Mouse (Mus musculus): ENCODE results near the gene Vps29. TPM values are rescaled to one million over a fixed set of nuclear protein-coding genes. Genes with fewer than 3 reads are reported as not detected.

The Vps29 gene
- 90.4 and 104 TPM in 2 replicates for polyA plus RNA-seq (2012; rRNA removed; ENCODE audit: low replicate concordance)

DNA sequence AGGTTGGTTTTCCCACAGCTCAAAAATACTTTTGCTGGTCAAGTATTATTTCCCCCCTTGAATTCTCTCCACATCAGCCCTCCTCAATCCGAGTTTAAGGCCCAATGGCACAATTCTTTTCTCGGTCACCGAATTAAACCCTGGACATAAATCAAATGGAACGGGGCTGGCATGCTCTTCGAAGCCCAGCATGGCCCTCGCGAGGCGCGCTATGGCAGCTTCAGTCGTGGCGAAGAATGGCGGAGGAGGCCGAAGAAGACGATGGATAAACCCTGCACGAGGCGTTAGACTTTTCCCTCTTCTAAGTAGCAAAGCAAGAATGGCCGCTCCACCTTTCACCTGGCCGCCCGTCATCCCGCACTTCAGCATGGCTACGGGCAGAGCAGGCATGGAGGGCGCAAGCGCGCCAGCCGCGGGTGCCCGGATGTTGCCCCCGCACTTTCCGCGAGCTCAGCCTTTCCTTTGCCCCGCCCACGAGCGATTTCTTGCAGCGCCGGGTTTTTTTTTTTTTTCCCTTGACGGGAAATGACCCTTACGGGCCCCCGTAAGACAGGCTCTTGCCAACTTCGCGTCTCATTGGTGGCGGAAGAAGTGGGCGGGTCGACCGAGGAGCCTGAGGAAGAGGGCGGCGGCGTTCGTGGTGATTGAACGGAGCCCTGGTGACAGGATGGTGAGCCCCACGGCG lies at the start of gene Vps29, which contains the start of gene Rad9b:
Gene Vps29, plus strand, starts transcription at position 563 of the 685 bp plus-strand sequence.
Gene Rad9b, minus strand, starts transcription at position 427 of the 685 bp plus-strand sequence.

DNA sequence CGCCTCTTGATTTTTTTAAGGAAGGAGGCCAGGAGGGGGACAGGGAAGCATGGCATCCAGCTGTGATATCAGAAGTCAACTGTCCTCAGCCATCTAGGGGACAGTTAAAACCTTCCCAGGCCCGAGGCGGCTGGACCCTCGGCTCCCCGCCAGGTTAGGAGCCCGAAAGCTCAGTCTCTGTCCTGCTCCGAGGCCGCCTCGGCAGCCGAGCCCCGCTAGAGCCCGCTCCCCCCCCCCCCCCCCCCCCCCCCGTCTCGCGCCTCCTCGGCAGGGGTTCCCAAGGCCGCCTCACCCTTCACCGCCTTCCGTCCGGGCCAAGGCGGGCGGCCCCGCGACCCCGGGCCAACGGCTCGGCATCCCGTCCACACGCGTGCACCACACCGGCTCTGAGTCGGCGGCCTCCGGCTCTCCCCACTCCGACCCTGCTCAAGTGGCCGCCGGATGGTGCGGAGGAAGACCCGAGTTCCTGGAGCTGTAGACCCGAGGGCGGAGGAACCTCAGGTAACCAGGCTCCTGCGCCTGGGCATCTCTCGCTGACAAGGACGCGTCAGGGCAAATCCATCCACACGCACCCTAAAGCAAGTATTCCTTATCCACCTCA lies 17.5 kb downstream of the Vps29 start, which contains the start of gene Gpn3:
Gene Gpn3, plus strand, starts transcription at position 286 of the 601 bp plus-strand sequence.

DNA sequence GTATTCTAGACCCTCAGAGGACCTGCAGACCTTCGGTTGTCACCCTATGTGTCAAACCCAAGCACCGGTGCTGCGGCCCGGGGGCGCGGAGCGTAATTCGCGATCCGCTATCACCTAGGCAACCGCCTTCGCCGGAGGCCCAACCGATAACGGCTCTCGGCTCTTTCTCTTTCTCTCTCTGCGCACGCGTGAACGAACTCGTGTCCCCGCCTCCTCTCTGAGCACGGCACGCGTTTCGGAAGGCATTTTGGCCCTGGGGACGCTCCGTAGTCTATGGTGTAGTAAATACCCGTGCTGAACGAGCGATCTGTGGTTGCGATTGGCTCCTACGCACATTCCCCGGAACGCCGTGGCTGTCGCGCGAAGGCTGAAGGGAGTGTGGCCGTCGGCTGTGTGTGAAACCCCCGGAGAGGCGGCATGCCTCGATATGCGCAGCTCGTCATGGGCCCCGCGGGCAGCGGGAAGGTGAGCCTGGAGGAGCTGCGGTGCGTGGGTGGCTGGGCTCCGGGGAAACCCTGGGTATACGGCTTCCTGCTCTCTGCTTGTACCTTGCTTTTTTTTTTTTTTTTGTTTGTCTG lies 18.1 kb downstream of the Vps29 start, which contains the start of gene Fam216a:
Gene Fam216a, minus strand, starts transcription at position 173 of the 578 bp plus-strand sequence.

DNA sequence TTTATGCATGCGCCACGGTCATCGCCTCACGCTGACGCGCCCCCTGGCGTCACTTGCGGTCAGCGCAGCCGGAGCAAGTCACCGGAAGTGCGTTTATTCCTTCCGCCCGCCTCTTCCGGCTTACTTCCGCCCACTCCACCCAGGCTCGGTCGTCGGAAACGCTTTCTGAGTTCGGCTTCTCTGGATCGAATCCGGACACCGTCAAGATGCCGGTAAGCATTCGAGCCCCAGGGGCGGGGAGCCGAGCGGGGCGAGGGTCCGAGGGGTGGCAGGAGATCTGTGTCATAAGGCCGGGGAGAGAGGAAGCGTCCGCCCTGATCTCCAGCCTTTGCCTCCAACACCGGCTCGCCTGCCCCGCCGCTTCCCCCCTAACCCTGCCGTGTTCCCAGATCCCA lies 37.6 kb downstream of the Vps29 start, which contains the start of gene Arpc3:
Gene Arpc3, plus strand, starts transcription at position 93 of the 395 bp plus-strand sequence.

Other genes starting within 250 kb of the Vps29 start
- 0.13 TPM in 1 of 2 replicates, not detected in the other for gene Ccdc63, start 213.5 kb upstream of the Vps29 start, polyA plus RNA-seq (2012; rRNA removed; ENCODE audit: low replicate concordance)
- gene Ppp1cc, start 196.1 kb upstream of the Vps29 start, polyA plus RNA-seq (2012; rRNA removed; ENCODE audit: low replicate concordance): 66.5 and 125 TPM in 2 replicates
- 28.6 and 41.8 TPM in 2 replicates for gene Hvcn1, start 147.6 kb upstream of the Vps29 start, polyA plus RNA-seq (2012; rRNA removed; ENCODE audit: low replicate concordance)
- gene Tctn1, start 89.9 kb upstream of the Vps29 start, polyA plus RNA-seq (2012; rRNA removed; ENCODE audit: low replicate concordance): 22.6 and 34.3 TPM in 2 replicates
- 20.2 and 23.0 TPM in 2 replicates for gene Pptc7, start 70.0 kb upstream of the Vps29 start, polyA plus RNA-seq (2012; rRNA removed; ENCODE audit: low replicate concordance)
- gene Rad9b, start 136 bp upstream of the Vps29 start, polyA plus RNA-seq (2012; rRNA removed; ENCODE audit: low replicate concordance): 5.0 and 7.0 TPM in 2 replicates
- gene Gpn3, start 17.5 kb downstream of the Vps29 start, polyA plus RNA-seq (2012; rRNA removed; ENCODE audit: low replicate concordance): 29.7 and 33.2 TPM in 2 replicates
- 22.4 and 36.7 TPM in 2 replicates for gene Fam216a, start 18.0 kb downstream of the Vps29 start, polyA plus RNA-seq (2012; rRNA removed; ENCODE audit: low replicate concordance)
- gene Arpc3, start 37.5 kb downstream of the Vps29 start, polyA plus RNA-seq (2012; rRNA removed; ENCODE audit: low replicate concordance): 193 and 211 TPM in 2 replicates
- 23.4 and 36.1 TPM in 2 replicates for gene Anapc7, start 67.3 kb downstream of the Vps29 start, polyA plus RNA-seq (2012; rRNA removed; ENCODE audit: low replicate concordance)
- gene Atp2a2, start 147.9 kb downstream of the Vps29 start, polyA plus RNA-seq (2012; rRNA removed; ENCODE audit: low replicate concordance): 54.7 and 115 TPM in 2 replicates

Data from subcutaneous adipose tissue, adult 2 months (tissue).